Mouse (Mus musculus): ENCODE data around the gene Cyp4f37.

- no peak for TF ChIP-seq EP300 (optimal IDR thresholded peaks at IDR 0.05)
- TF ChIP-seq CTCF (IDR thresholded peaks at IDR 0.05; ENCODE audit: low read depth), result no peak
These were observed 25.5 kb downstream of the Cyp4f37 start for GRCm38 (mm10) chr17:32646631-32647030.
